Mouse (Mus musculus): Measurements from ENCODE around the gene Lpar4. TPM values are rescaled to one million over a fixed set of nuclear protein-coding genes. Genes with fewer than 3 reads are reported as not detected.

The Lpar4 gene
- polyA plus RNA-seq, 1 experiment from 2014 or later, result 8.7 TPM

Other genes with a start within 250 kb of the Lpar4 start
- 1.5 and 3.0 TPM in 2 replicates for gene Rtl3, start 80.0 kb upstream of the Lpar4 start, polyA plus RNA-seq (2016; fragmentation: Nextera tagmentation; extraction: Ambion mirVana)
- not detected in 2 replicates for gene P2ry10, start 167.9 kb downstream of the Lpar4 start, polyA plus RNA-seq (2016; fragmentation: Nextera tagmentation; extraction: Ambion mirVana)
- gene P2ry10b, start 228.3 kb downstream of the Lpar4 start, polyA plus RNA-seq (2016; fragmentation: Nextera tagmentation; extraction: Ambion mirVana), result 0.53 and 0.65 TPM in 2 replicates

Measured in heart, embryonic 10.5 days (tissue).